Mouse (Mus musculus): ENCODE measurements around the gene Pnldc1.

DNA sequence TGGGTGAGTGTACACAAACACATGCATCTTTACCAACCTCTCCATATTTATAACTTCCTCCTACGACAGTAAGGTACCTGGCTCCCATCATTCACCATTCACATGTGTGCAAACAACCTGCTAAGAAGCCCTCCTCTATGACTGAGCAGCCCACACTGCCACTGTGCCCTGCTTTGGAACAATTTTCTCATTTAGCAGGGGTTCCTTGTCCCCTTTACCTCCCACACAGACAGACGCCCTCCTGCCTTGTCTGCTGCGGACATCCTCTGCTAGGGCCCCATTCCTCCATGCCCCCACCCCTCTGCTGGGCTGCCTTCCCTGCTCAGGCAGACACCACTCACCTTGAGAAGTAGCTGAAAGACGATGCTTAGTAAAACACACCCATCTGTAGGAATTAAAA is 62.3 kb downstream of the Pnldc1 start:
- no peak for TF ChIP-seq CTCF (IDR thresholded peaks at IDR 0.05)
- TF ChIP-seq EP300 (IDR thresholded peaks at IDR 0.05): no peak
